Mouse (Mus musculus) embryonic facial prominence, embryonic 15.5 days (tissue): Measurements from ENCODE around the gene N4bp3. TPM values are rescaled to one million over a fixed set of nuclear protein-coding genes. Genes with fewer than 3 reads are reported as not detected.
"Not testable (repeated sequence)": the region's sequence is repeated elsewhere in the genome, so short reads cannot be mapped to it uniquely, and the experiment has no call there.

Experiments used
- ATAC-seq: fragments of 200-750 bp; cut with Nextera tagmentation; 2 replicates; pipeline ENCODE4 v1.8.0; 2017; ENCODE audit warnings: low read depth, moderate TSS enrichment; ENCODE audit not compliant: insufficient number of reproducible peaks, low FRiP score, low TSS enrichment
- H3K27ac ChIP-seq: fragments of 300-500 bp; sonication (generic); replicated peaks from 2 replicates; pipeline ENCODE4 v1.5.1; 2015; ENCODE audit warnings: mild to moderate bottlenecking, inconsistent platforms
- H3K27me3 ChIP-seq: fragments of 300-500 bp; sonication (generic); 2 replicates; pipeline ENCODE4 v1.6.1; 2015; ENCODE audit warnings: inconsistent platforms
- H3K36me3 ChIP-seq: fragments of 300-500 bp; sonication (generic); 2 replicates; pipeline ENCODE4 v1.6.1; 2015; ENCODE audit warnings: mild to moderate bottlenecking, inconsistent platforms
- H3K4me1 ChIP-seq: fragments of 300-500 bp; sonication (generic); 2 replicates; pipeline ENCODE4 v1.6.1; 2015; ENCODE audit warnings: inconsistent platforms
- H3K4me2 ChIP-seq: fragments of 300-500 bp; sonication (generic); replicated peaks from 2 replicates; pipeline ENCODE4 v1.6.1; 2015; ENCODE audit warnings: mild to moderate bottlenecking, inconsistent platforms
- H3K4me3 ChIP-seq: fragments of 300-500 bp; sonication (generic); replicated peaks from 2 replicates; pipeline ENCODE4 v1.5.1; 2015; ENCODE audit warnings: mild to moderate bottlenecking, inconsistent platforms
- H3K9ac ChIP-seq: fragments of 300-500 bp; sonication (generic); 2 replicates; pipeline ENCODE4 v1.6.1; 2015; ENCODE audit warnings: inconsistent platforms
- H3K9me3 ChIP-seq: fragments of 300-500 bp; sonication (generic); replicated peaks from 2 replicates; pipeline ENCODE4 v1.6.1; 2016; ENCODE audit warnings: inconsistent platforms
- WGBS: fragments of 180-500 bp; shearing (Covaris S2); methylation state at CpG from one replicate; pipeline ENCODE4 v1.1.7; 2015; 5-methylcytosine and 5-hydroxymethylcytosine counted together
- polyA plus RNA-seq: library from polyadenylated mRNA; unstranded; fragments of >200 nt; fragmentation: Nextera tagmentation; extraction: Ambion mirVana; gene quantifications from 2 replicates; pipeline ENCODE4 v1.2.1, GENCODE M21; 2015

Gene N4bp3
- polyA plus RNA-seq: 41.0 and 45.4 TPM in 2 replicates

GRCm38 (mm10) chr11:51650691-51651515 lies at the start of gene N4bp3, which contains the start of gene D930048N14Rik:
TSS of gene N4bp3 (minus strand) at chr11:51650842.
TSS of gene D930048N14Rik (plus strand) at chr11:51650954.
- Histone ChIP-seq H3K4me2 (peak within 1 kb of the TSS; percentile 97), H3K27me3 (no peaks in the 10 kb centered on the region), H3K9ac (peak within 1 kb of the TSS; percentile 62), H3K4me1 (peaks cover 42% of the 10 kb centered on the region), H3K9me3 (no peaks in the 10 kb centered on the region), H3K27ac (peak within 1 kb of the TSS; percentile 83), H3K4me3 (peak within 1 kb of the TSS; percentile 70), H3K36me3 (no peaks in the 10 kb centered on the region)
- ATAC-seq: peak; percentile 72
- WGBS: 1% methylated on average over 70 of the region's 70 CpGs

GRCm38 (mm10) chr11:51694984-51695383 lies 44.3 kb upstream of the N4bp3 start:
- Histone ChIP-seq H3K9me3 (no peaks in the 10 kb centered on the region), H3K36me3 (peaks cover 47% of the 10 kb centered on the region), H3K27me3 (no peaks in the 10 kb centered on the region), H3K4me1 (no peaks in the 10 kb centered on the region), H3K27ac (no peak overlapping the region), H3K4me2 (no peak overlapping the region), H3K9ac (no peak overlapping the region), H3K4me3 (no peak overlapping the region)
- no peak for ATAC-seq
- WGBS: 93% methylated on average over 3 of the region's 3 CpGs

GRCm38 (mm10) chr11:51690597-51690996 lies 40.0 kb upstream of the N4bp3 start:
- H3K36me3 ChIP-seq: peaks cover 13% of the 10 kb centered on the region; the same call in 1 of the 2 replicates
- H3K9me3 ChIP-seq, H3K27me3 ChIP-seq, H3K9ac ChIP-seq, H3K4me1 ChIP-seq, ATAC-seq, H3K27ac ChIP-seq, H3K4me3 ChIP-seq, H3K4me2 ChIP-seq: not testable (repeated sequence)
- 89% methylated on average over 2 of the region's 3 CpGs for WGBS

GRCm38 (mm10) chr11:51689343-51689742 lies 38.7 kb upstream of the N4bp3 start:
- peak overlapping the region; percentile 99 for H3K27ac ChIP-seq
- H3K4me1 ChIP-seq: peaks cover 9% of the 10 kb centered on the region; the same call in 1 of the 2 replicates
- peak overlapping the region; percentile 48; the same call in 1 of the 2 replicates for H3K9ac ChIP-seq
- H3K36me3 ChIP-seq: peaks cover 15% of the 10 kb centered on the region; the same call in 1 of the 2 replicates
- H3K27me3 ChIP-seq: no peaks in the 10 kb centered on the region
- no peaks in the 10 kb centered on the region for H3K9me3 ChIP-seq
- no peak for ATAC-seq
- WGBS: 18% methylated on average over 6 of the region's 6 CpGs
- peak overlapping the region; percentile 76 for H3K4me2 ChIP-seq
- peak overlapping the region; percentile 66 for H3K4me3 ChIP-seq

- peak; percentile 100 for ATAC-seq
- H3K9ac ChIP-seq: peak within 1 kb of the TSS; percentile 58
- H3K9me3 ChIP-seq: no peaks in the 10 kb centered on the region
- no peaks in the 10 kb centered on the region for H3K27me3 ChIP-seq
- under 1% methylated on average over 60 of the region's 60 CpGs for WGBS
- H3K4me1 ChIP-seq: peaks cover 9% of the 10 kb centered on the region; the same call in 1 of the 2 replicates
- peaks cover 15% of the 10 kb centered on the region; the same call in 1 of the 2 replicates for H3K36me3 ChIP-seq
- H3K4me2 ChIP-seq: peak within 1 kb of the TSS; percentile 76
- H3K4me3 ChIP-seq: peak within 1 kb of the TSS; percentile 66
- peak within 1 kb of the TSS; percentile 99 for H3K27ac ChIP-seq
Observed at GRCm38 (mm10) chr11:51688330-51689328, 38.0 kb upstream of the N4bp3 start, which contains the start of gene 0610009B22Rik. TSS of gene 0610009B22Rik (minus strand) at chr11:51688874.

GRCm38 (mm10) chr11:51681976-51682374 lies 31.3 kb upstream of the N4bp3 start:
- Histone ChIP-seq H3K27me3 (no peaks in the 10 kb centered on the region), H3K9me3 (no peaks in the 10 kb centered on the region), H3K4me2 (peak overlapping the region; percentile 25; the same call in 1 of the 2 replicates), H3K4me3 (0 out of 2 replicates have a peak overlapping the region, but pooled peaks have one; percentile 7), H3K27ac (no peak overlapping the region), H3K36me3 (0 out of 2 replicates have a peak, but pooled peaks cover 4% of the 10 kb centered on the region), H3K9ac (no peak overlapping the region), H3K4me1 (peaks cover 4% of the 10 kb centered on the region; the same call in 1 of the 2 replicates)
- 30% methylated on average over 8 of the region's 8 CpGs for WGBS
- ATAC-seq: no peak

GRCm38 (mm10) chr11:51681324-51681975 lies 30.8 kb upstream of the N4bp3 start:
- H3K27me3 ChIP-seq: no peaks in the 10 kb centered on the region
- H3K9ac ChIP-seq: no peak overlapping the region
- H3K4me3 ChIP-seq: peak overlapping the region; percentile 7; the same call in 1 of the 2 replicates
- peak; percentile 34; the same call in 1 of the 2 replicates for ATAC-seq
- H3K4me1 ChIP-seq: peaks cover 4% of the 10 kb centered on the region; the same call in 1 of the 2 replicates
- H3K27ac ChIP-seq: no peak overlapping the region; the same call in 1 of the 2 replicates
- 25% methylated on average over 13 of the region's 13 CpGs for WGBS
- 0 out of 2 replicates have a peak, but pooled peaks cover 4% of the 10 kb centered on the region for H3K36me3 ChIP-seq
- no peaks in the 10 kb centered on the region for H3K9me3 ChIP-seq
- H3K4me2 ChIP-seq: peak overlapping the region; percentile 25

GRCm38 (mm10) chr11:51679466-51679865 lies 28.8 kb upstream of the N4bp3 start:
- H3K4me3 ChIP-seq: no peak overlapping the region

GRCm38 (mm10) chr11:51677737-51678418 lies 27.2 kb upstream of the N4bp3 start:
- no peak overlapping the region for H3K4me3 ChIP-seq
- H3K9ac ChIP-seq: no peak overlapping the region
- H3K4me1 ChIP-seq: peaks cover 13% of the 10 kb centered on the region; the same call in 1 of the 2 replicates
- H3K9me3 ChIP-seq: no peaks in the 10 kb centered on the region
- 57% methylated on average over 6 of the region's 6 CpGs for WGBS
- no peak overlapping the region for H3K4me2 ChIP-seq
- H3K27me3 ChIP-seq: no peaks in the 10 kb centered on the region
- H3K36me3 ChIP-seq: no peaks in the 10 kb centered on the region
- no peak for ATAC-seq
- no peak overlapping the region for H3K27ac ChIP-seq

More at GRCm38 (mm10) chr11:51679466-51679865, 28.8 kb upstream of the N4bp3 start:
- Histone ChIP-seq H3K27me3 (no peaks in the 10 kb centered on the region), H3K4me2 (no peak overlapping the region), H3K9ac (no peak overlapping the region), H3K4me1 (peaks cover 4% of the 10 kb centered on the region; the same call in 1 of the 2 replicates), H3K36me3 (no peaks in the 10 kb centered on the region), H3K9me3 (no peaks in the 10 kb centered on the region), H3K27ac (no peak overlapping the region)
- no peak for ATAC-seq
- WGBS: 67% methylated on average over 3 of the region's 3 CpGs

GRCm38 (mm10) chr11:51675386-51675785 lies 24.7 kb upstream of the N4bp3 start:
- H3K4me2 ChIP-seq: no peak overlapping the region
- H3K4me3 ChIP-seq: no peak overlapping the region
- H3K4me1 ChIP-seq: 0 out of 2 replicates have a peak, but pooled peaks cover 9% of the 10 kb centered on the region
- no peaks in the 10 kb centered on the region for H3K27me3 ChIP-seq
- ATAC-seq: no peak
- H3K9me3 ChIP-seq: no peaks in the 10 kb centered on the region
- WGBS: 81% methylated on average over 5 of the region's 5 CpGs
- no peak overlapping the region for H3K27ac ChIP-seq
- H3K9ac ChIP-seq: no peak overlapping the region
- no peaks in the 10 kb centered on the region for H3K36me3 ChIP-seq
